Mouse (Mus musculus) kidney, postnatal 0 days (tissue): ENCODE results near the gene Acap2. TPM values are rescaled to one million over a fixed set of nuclear protein-coding genes. Genes with fewer than 3 reads are reported as not detected.

Source experiments
- ATAC-seq: fragments of 200-750 bp; cut with Nextera tagmentation; replicated peaks from 2 replicates; pipeline ENCODE4 v1.8.0; 2017; ENCODE audit warnings: low read depth, moderate number of reproducible peaks, moderate TSS enrichment, moderate library complexity; ENCODE audit not compliant: low FRiP score
- DNase-seq: peaks from one replicate; pipeline ENCODE4 v3.0.0-alpha.2; 2016; ENCODE audit warnings: low spot score
- H3K27ac ChIP-seq: fragments of 300-500 bp; sonication (generic); 2 replicates; pipeline ENCODE4 v1.5.1; 2014; ENCODE audit warnings: mild to moderate bottlenecking
- H3K27me3 ChIP-seq: fragments of 300-500 bp; sonication (generic); 2 replicates; pipeline ENCODE4 v1.6.1; 2014; ENCODE audit warnings: low read length, mixed read lengths; ENCODE audit not compliant: insufficient read depth
- H3K36me3 ChIP-seq: fragments of 300-500 bp; sonication (generic); 2 replicates; pipeline ENCODE4 v1.6.1; 2014; ENCODE audit warnings: low read length, mixed read lengths; ENCODE audit not compliant: insufficient read depth
- H3K4me1 ChIP-seq: fragments of 300-500 bp; sonication (generic); replicated peaks from 2 replicates; pipeline ENCODE4 v1.6.1; 2014; ENCODE audit warnings: antibody characterized with exemption, low read length, mixed read lengths; ENCODE audit not compliant: insufficient read depth
- H3K4me2 ChIP-seq: fragments of 300-500 bp; sonication (generic); 2 replicates; pipeline ENCODE4 v1.6.1; 2014; ENCODE audit warnings: mild to moderate bottlenecking, low read length, moderate library complexity, mixed read lengths
- H3K4me3 ChIP-seq: fragments of 300-500 bp; sonication (generic); replicated peaks from 2 replicates; pipeline ENCODE4 v1.5.1; 2014; ENCODE audit warnings: low read depth, low read length
- H3K9ac ChIP-seq: fragments of 300-500 bp; sonication (generic); 2 replicates; pipeline ENCODE4 v1.6.1; 2014; ENCODE audit warnings: low read depth, low read length
- H3K9me3 ChIP-seq: fragments of 300-500 bp; sonication (generic); replicated peaks from 2 replicates; pipeline ENCODE4 v1.6.1; 2016; ENCODE audit warnings: low read length, inconsistent platforms, mixed read lengths
- CTCF ChIP-seq: IDR thresholded peaks from 2 replicates; pipeline ENCODE4 v1.5.1; 2016; ENCODE audit warnings: antibody characterized with exemption, low read depth, mild to moderate bottlenecking, moderate library complexity
- WGBS: fragments of 180-500 bp; shearing (Covaris S2); extraction: QIAGEN DNeasy Blood & Tissue Kit; methylation state at CpG from one replicate; pipeline ENCODE4 v1.1.7; 2014; 5-methylcytosine and 5-hydroxymethylcytosine counted together
- polyA plus RNA-seq: library from polyadenylated mRNA; unstranded; fragments of >200 nt; fragmentation: Nextera tagmentation; extraction: Ambion mirVana; gene quantifications from 2 replicates; pipeline ENCODE4 v1.2.1, GENCODE M21; 2015

The Acap2 gene
- polyA plus RNA-seq, 1 experiment from 2014 or later = 12.9 TPM

DNA sequence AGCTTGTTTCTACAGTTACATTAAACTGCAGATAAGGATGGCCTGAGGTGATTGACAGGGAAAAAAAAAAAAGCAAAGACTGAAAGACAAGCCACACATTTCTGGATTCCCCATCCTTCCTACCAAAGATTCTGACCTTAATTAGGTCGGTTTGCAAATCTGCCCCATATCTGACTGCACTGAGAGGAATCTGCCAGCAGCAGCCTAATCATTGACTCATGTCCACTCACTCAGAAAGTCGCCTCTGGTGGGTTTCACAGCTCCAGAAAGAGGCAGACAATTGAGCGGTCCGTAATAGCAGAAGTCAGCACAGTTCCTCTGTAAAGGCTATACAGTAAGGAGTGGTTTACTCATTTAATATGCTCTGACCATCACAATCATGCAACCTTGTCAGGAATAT is 51.2 kb downstream of the Acap2 start:
- H3K9ac ChIP-seq = no peak overlapping the region
- DNase-seq = no peak
- no peaks in the 10 kb centered on the region for H3K27me3 ChIP-seq
- H3K36me3 ChIP-seq = 0 out of 2 replicates have a peak, but pooled peaks cover 4% of the 10 kb centered on the region
- H3K4me3 ChIP-seq = no peak overlapping the region
- no peaks in the 10 kb centered on the region for H3K9me3 ChIP-seq
- no peaks in the 10 kb centered on the region for H3K4me1 ChIP-seq
- TF ChIP-seq CTCF = no peak
- H3K4me2 ChIP-seq = no peak overlapping the region
- no peak for ATAC-seq
- H3K27ac ChIP-seq = no peak overlapping the region
- WGBS = 83% methylated on average over 4 of the region's 4 CpGs

DNA sequence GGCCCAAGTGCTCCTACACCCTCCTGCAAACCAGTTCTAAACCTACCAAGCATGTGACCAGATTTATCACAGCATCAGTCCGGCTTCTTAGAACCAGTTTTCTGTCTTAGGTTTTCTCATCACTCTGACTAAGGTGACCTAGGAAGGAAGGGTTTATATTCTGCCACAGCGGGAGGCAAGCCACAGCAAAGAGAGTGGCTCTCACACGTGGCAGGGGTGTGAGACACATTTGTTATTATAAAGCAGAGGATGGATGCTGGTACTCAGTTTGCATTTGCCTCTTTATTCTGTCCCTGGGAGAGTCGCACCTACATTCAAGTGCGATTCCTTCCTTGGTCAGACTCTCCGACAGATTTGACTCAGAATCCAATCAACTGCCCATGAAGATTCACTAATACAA is 52.2 kb downstream of the Acap2 start:
- H3K4me2 ChIP-seq = no peak overlapping the region
- no peak for ATAC-seq
- H3K4me3 ChIP-seq = no peak overlapping the region
- H3K27ac ChIP-seq = no peak overlapping the region
- no peak for DNase-seq
- no peak overlapping the region for H3K9ac ChIP-seq
- 87% methylated on average over 6 of the region's 6 CpGs for WGBS
- no peaks in the 10 kb centered on the region for H3K27me3 ChIP-seq
- TF ChIP-seq CTCF = no peak
- no peaks in the 10 kb centered on the region for H3K4me1 ChIP-seq
- 0 out of 2 replicates have a peak, but pooled peaks cover 4% of the 10 kb centered on the region for H3K36me3 ChIP-seq
- H3K9me3 ChIP-seq = no peaks in the 10 kb centered on the region

DNA sequence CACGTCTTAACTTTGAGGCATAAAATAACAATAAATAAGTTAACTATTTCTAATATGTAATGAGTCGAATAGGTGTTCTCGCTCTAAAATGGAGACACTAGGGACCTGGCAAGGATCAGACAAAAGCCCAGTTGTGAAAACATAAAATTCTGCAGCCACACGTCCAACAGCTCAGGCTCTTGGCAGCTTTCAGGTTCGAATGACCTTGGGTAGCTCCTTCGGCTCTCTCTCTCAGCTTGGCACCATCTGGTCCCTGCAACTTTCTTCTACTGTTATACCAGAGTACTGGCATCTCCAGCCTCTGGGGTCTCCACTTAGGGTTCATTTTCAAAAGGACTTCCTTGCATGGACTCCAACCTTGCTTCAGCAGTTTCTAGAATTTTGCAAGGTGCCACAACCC is 53.3 kb downstream of the Acap2 start:
- WGBS = 83% methylated on average over 6 of the region's 6 CpGs
- no peak overlapping the region for H3K4me3 ChIP-seq
- no peaks in the 10 kb centered on the region for H3K4me1 ChIP-seq
- 0 out of 2 replicates have a peak, but pooled peaks cover 4% of the 10 kb centered on the region for H3K36me3 ChIP-seq
- no peak for TF ChIP-seq CTCF
- H3K27ac ChIP-seq = no peak overlapping the region
- H3K4me2 ChIP-seq = no peak overlapping the region
- ATAC-seq (no peak), DNase-seq (no peak)
- H3K27me3 ChIP-seq = no peaks in the 10 kb centered on the region
- H3K9me3 ChIP-seq = no peaks in the 10 kb centered on the region
- no peak overlapping the region for H3K9ac ChIP-seq

DNA sequence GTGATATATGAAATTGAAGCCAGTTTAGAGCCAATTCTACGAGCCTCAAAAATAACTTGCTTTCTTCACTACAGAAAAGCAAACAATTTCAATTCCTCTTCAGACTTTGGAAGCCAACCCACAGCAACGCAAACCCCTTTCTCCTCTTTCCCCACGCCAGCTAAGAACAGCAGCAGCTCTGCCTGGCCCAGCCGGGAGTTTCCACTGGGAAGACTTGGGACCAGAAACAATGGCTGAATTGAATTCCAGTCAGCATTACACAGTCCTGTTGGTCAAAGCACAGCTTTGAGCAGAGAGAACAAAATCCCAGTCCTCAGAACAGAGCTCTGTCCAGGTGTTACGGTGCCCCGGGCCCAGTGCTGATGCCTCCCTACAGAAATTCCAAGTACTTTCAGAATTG is 59.1 kb downstream of the Acap2 start:
- H3K36me3 ChIP-seq = peaks cover 7% of the 10 kb centered on the region; the same call in 1 of the 2 replicates
- no peak overlapping the region for H3K27ac ChIP-seq
- WGBS = 81% methylated on average over 6 of the region's 6 CpGs
- H3K27me3 ChIP-seq = no peaks in the 10 kb centered on the region
- no peaks in the 10 kb centered on the region for H3K4me1 ChIP-seq
- ATAC-seq (no peak), DNase-seq (no peak)
- no peaks in the 10 kb centered on the region for H3K9me3 ChIP-seq
- H3K4me3 ChIP-seq = no peak overlapping the region
- no peak overlapping the region for H3K4me2 ChIP-seq
- TF ChIP-seq CTCF = no peak
- H3K9ac ChIP-seq = no peak overlapping the region

DNA sequence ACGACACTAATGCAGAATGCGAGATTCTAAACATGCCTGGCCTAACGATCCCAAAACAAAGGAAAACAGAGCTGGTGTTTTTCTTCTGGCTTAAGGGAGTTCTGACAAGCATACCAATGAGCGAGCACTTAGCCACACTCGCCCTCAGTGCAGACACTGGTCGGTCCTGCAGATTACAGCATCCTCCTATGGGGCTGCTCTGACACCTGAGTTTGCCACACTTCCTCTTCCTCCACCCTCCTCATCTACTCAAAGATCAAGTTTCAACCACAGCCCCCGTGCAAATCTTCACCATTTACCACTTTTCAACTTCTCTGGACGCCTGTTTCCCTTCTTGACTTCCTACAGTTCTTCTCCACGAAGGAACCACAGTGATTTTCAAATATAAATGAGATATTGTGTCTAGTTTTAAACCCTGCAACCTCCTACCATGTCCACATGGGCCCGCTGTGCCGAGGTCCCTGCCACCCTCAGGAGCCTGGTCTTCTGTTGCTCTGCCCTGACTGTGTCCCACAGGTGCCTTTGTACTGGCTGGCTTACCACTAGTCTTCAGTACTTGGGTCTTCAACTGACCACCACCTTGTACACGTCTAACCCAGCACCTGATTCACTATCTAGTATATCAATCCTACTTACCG is 64.3 kb downstream of the Acap2 start:
- Histone ChIP-seq H3K27me3 (no peaks in the 10 kb centered on the region), H3K9ac (no peak overlapping the region), H3K36me3 (peaks cover 7% of the 10 kb centered on the region; the same call in 1 of the 2 replicates), H3K4me2 (no peak overlapping the region), H3K4me1 (0 out of 2 replicates have a peak, but pooled peaks cover 3% of the 10 kb centered on the region), H3K27ac (no peak overlapping the region), H3K9me3 (no peaks in the 10 kb centered on the region), H3K4me3 (no peak overlapping the region)
- DNase-seq (no peak), ATAC-seq (no peak)
- no peak for TF ChIP-seq CTCF
- 58% methylated on average over 13 of the region's 13 CpGs for WGBS

- H3K27ac ChIP-seq = no peak overlapping the region
- H3K27me3 ChIP-seq = no peaks in the 10 kb centered on the region
- no peak for DNase-seq
- peaks cover 7% of the 10 kb centered on the region; the same call in 1 of the 2 replicates for H3K36me3 ChIP-seq
- no peak for ATAC-seq
- no peaks in the 10 kb centered on the region for H3K9me3 ChIP-seq
- H3K9ac ChIP-seq = no peak overlapping the region
- TF ChIP-seq CTCF = no peak
- 72% methylated on average over 8 of the region's 8 CpGs for WGBS
- H3K4me3 ChIP-seq = no peak overlapping the region
- 0 out of 2 replicates have a peak, but pooled peaks cover 3% of the 10 kb centered on the region for H3K4me1 ChIP-seq
- H3K4me2 ChIP-seq = no peak overlapping the region
Measured at GRCm38 (mm10) chr16:31135519-31135918, 65.5 kb downstream of the Acap2 start.
